Mouse (Mus musculus): ENCODE measurements around the gene Acot7.

DNA sequence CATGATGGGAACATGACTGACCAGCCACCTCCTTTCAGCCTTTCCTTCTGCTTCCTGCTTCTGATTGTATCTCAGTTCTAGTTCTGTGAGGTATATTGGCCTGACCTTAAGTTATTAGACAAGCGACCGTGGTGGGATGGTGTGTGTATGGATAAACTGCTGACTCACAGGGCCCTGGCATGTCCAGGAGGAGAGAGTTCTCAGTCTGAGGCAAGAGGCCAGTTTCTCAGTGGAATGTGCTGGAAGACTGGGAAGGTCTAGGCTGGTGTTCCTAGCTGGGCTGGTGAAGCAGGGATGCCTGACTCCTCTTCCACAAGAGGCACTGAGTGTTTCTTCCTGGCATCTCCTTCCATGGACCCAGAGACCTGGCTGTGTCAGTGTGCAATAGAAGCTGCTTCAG lies 15.2 kb upstream of the Acot7 start:
- TF ChIP-seq POLR2A (IDR thresholded peaks at IDR 0.05; ENCODE audit: borderline replicate concordance, control insufficient read depth, low read depth, low read length) (no peak), CTCF (IDR thresholded peaks at IDR 0.05; ENCODE audit: control insufficient read depth, insufficient read depth, low read length) (no peak)
